Mouse (Mus musculus) heart, postnatal 0 days (tissue): ENCODE results near the gene Cpt1c.

Experiments
- CTCF ChIP-seq: IDR thresholded peaks from 2 replicates; pipeline ENCODE4 v1.5.1; 2016; ENCODE audit warnings: antibody characterized with exemption, control low read depth, low read depth
- EP300 ChIP-seq: IDR thresholded peaks from 2 replicates; pipeline ENCODE4 v1.6.1; 2016; ENCODE audit warnings: antibody characterized with exemption, low read depth

DNA sequence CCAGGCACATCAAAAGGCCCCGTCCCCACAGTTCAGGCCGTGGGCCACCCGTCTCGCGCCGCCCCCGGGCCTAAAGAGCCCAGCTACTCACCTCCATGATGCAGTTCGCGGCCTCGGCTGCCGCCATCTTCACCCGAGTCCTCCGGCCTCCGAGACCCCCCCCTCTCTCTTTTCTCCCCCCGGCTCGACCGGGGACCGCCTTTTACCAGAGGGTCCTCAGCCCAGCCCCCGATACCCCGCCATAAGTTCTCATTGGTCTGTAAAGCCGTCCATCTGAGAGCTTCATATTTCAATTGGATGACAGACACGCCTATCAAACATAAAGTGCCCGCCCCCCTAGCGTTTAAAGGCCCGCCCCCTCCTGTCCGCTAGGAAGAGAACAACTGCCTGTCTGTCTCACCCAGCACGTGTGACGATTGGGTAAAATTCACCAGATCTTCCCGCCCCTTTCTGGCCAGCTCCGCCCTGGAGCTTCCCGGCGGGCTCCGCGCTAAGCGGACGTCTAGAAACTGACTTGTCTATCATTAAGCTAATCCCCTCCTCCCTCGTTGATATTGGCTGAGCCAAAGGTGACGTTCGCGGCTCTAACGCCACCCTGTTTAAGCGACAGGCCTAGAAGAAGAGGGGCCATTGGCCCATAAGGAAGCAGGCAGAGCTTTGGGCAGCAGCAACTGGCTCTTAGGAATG is 11.7 kb upstream of the Cpt1c start, which contains the start of gene Prmt1:
- TF ChIP-seq CTCF (no peak), EP300 (peak; percentile 86)
